Mouse (Mus musculus) stomach, postnatal 0 days (tissue): ENCODE data around the gene Mepe. TPM values are rescaled to one million over a fixed set of nuclear protein-coding genes. Genes with fewer than 3 reads are reported as not detected.

ENCODE experiments used
- ATAC-seq: fragments of 200-750 bp; cut with Nextera tagmentation; 2 replicates; pipeline ENCODE4 v1.8.0; 2017; ENCODE audit not compliant: low FRiP score, low TSS enrichment
- DNase-seq: peaks from one replicate; pipeline ENCODE4 v3.0.0-alpha.2; 2016; ENCODE audit warnings: low spot score
- H3K27ac ChIP-seq: fragments of 300-500 bp; sonication (generic); replicated peaks from 2 replicates; pipeline ENCODE4 v1.5.1; 2014; ENCODE audit warnings: mild to moderate bottlenecking, control low read depth
- H3K27me3 ChIP-seq: fragments of 300-500 bp; sonication (generic); 2 replicates; pipeline ENCODE4 v1.6.1; 2014; ENCODE audit warnings: low read length; ENCODE audit not compliant: control insufficient read depth, insufficient read depth
- H3K36me3 ChIP-seq: fragments of 300-500 bp; sonication (generic); 2 replicates; pipeline ENCODE4 v1.6.1; 2014; ENCODE audit warnings: low read length, mixed read lengths; ENCODE audit not compliant: control insufficient read depth, insufficient read depth
- H3K4me1 ChIP-seq: fragments of 300-500 bp; sonication (generic); replicated peaks from 2 replicates; pipeline ENCODE4 v1.6.1; 2014; ENCODE audit warnings: antibody characterized with exemption; ENCODE audit not compliant: control insufficient read depth, insufficient read depth
- H3K4me2 ChIP-seq: fragments of 300-500 bp; sonication (generic); replicated peaks from 2 replicates; pipeline ENCODE4 v1.6.1; 2014; ENCODE audit warnings: low read depth, mild to moderate bottlenecking, control low read depth, moderate library complexity
- H3K4me3 ChIP-seq: fragments of 300-500 bp; sonication (generic); 2 replicates; pipeline ENCODE4 v1.5.1; 2014; ENCODE audit warnings: low read depth, low read length, control low read depth
- H3K9ac ChIP-seq: fragments of 300-500 bp; sonication (generic); 2 replicates; pipeline ENCODE4 v1.6.1; 2014; ENCODE audit warnings: mild to moderate bottlenecking, low read length, control low read depth, mixed read lengths
- H3K9me3 ChIP-seq: fragments of 300-500 bp; sonication (generic); 2 replicates; pipeline ENCODE4 v1.6.1; 2016; ENCODE audit warnings: low read length; ENCODE audit not compliant: control insufficient read depth
- CTCF ChIP-seq: IDR thresholded peaks from 2 replicates; pipeline ENCODE4 v1.5.1; 2016; ENCODE audit warnings: antibody characterized with exemption, low read depth, mild to moderate bottlenecking, moderate library complexity
- EP300 ChIP-seq: optimal IDR thresholded peaks from 2 replicates; pipeline ENCODE3; 2016; ENCODE audit warnings: antibody characterized with exemption
- WGBS: fragments of 180-500 bp; shearing (Covaris S2); extraction: QIAGEN DNeasy Blood & Tissue Kit; methylation state at CpG from one replicate; pipeline ENCODE4 v1.1.7; 2014; 5-methylcytosine and 5-hydroxymethylcytosine counted together
- polyA plus RNA-seq: library from polyadenylated mRNA; unstranded; fragments of >200 nt; fragmentation: Nextera tagmentation; extraction: Ambion mirVana; gene quantifications from 2 replicates; pipeline ENCODE4 v1.2.1, GENCODE M21; 2015

Mepe gene
- polyA plus RNA-seq, 1 experiment from 2014 or later, result not detected

GRCm38 (mm10) chr5:104327876-104328275 is 2.7 kb downstream of the Mepe start:
- H3K27ac ChIP-seq, result no peak overlapping the region
- no peak overlapping the region for H3K9ac ChIP-seq
- no peaks in the 10 kb centered on the region for H3K4me1 ChIP-seq
- TF ChIP-seq EP300 (no peak), CTCF (no peak)
- no peaks in the 10 kb centered on the region for H3K36me3 ChIP-seq
- ATAC-seq, result no peak
- no peak for DNase-seq
- no peak overlapping the region for H3K4me3 ChIP-seq
- no peaks in the 10 kb centered on the region for H3K9me3 ChIP-seq
- no peaks in the 10 kb centered on the region for H3K27me3 ChIP-seq
- H3K4me2 ChIP-seq, result no peak overlapping the region

- TF ChIP-seq CTCF (no peak), EP300 (no peak)
- Histone ChIP-seq H3K36me3 (no peaks in the 10 kb centered on the region), H3K27ac (no peak overlapping the region), H3K9me3 (no peaks in the 10 kb centered on the region), H3K4me2 (no peak overlapping the region), H3K4me3 (no peak overlapping the region), H3K4me1 (no peaks in the 10 kb centered on the region), H3K27me3 (no peaks in the 10 kb centered on the region), H3K9ac (no peak overlapping the region)
- no peak for DNase-seq
- 77% methylated on average over 4 of the region's 4 CpGs for WGBS
- no peak for ATAC-seq
These were observed 3.3 kb downstream of the Mepe start for GRCm38 (mm10) chr5:104328317-104328850.

- no peak overlapping the region for H3K9ac ChIP-seq
- no peaks in the 10 kb centered on the region for H3K36me3 ChIP-seq
- no peaks in the 10 kb centered on the region for H3K4me1 ChIP-seq
- H3K4me2 ChIP-seq, result no peak overlapping the region
- ATAC-seq (no peak), DNase-seq (no peak)
- H3K4me3 ChIP-seq, result no peak overlapping the region
- H3K27me3 ChIP-seq, result no peaks in the 10 kb centered on the region
- no peaks in the 10 kb centered on the region for H3K9me3 ChIP-seq
- TF ChIP-seq CTCF (no peak), EP300 (no peak)
- 67% methylated on average over 5 of the region's 5 CpGs for WGBS
- no peak overlapping the region for H3K27ac ChIP-seq
These were observed 4.3 kb downstream of the Mepe start for GRCm38 (mm10) chr5:104329381-104329780.

GRCm38 (mm10) chr5:104330088-104330487 is 5.0 kb downstream of the Mepe start:
- Histone ChIP-seq H3K4me3 (no peak overlapping the region), H3K4me2 (no peak overlapping the region), H3K27ac (no peak overlapping the region), H3K4me1 (no peaks in the 10 kb centered on the region), H3K9ac (no peak overlapping the region), H3K27me3 (no peaks in the 10 kb centered on the region), H3K36me3 (no peaks in the 10 kb centered on the region), H3K9me3 (no peaks in the 10 kb centered on the region)
- TF ChIP-seq EP300 (no peak), CTCF (no peak)
- WGBS, result 50% methylated on average over 5 of the region's 5 CpGs
- ATAC-seq, result no peak
- DNase-seq, result no peak

GRCm38 (mm10) chr5:104332296-104332695 is 7.2 kb downstream of the Mepe start:
- no peaks in the 10 kb centered on the region for H3K27me3 ChIP-seq
- no peak for TF ChIP-seq CTCF
- TF ChIP-seq EP300, result no peak
- H3K9ac ChIP-seq, result no peak overlapping the region
- H3K36me3 ChIP-seq, result no peaks in the 10 kb centered on the region
- ATAC-seq (no peak), DNase-seq (no peak)
- no peak overlapping the region for H3K27ac ChIP-seq
- H3K4me3 ChIP-seq, result no peak overlapping the region
- H3K4me1 ChIP-seq, result no peaks in the 10 kb centered on the region
- no peaks in the 10 kb centered on the region for H3K9me3 ChIP-seq
- 34% methylated on average over 3 of the region's 3 CpGs for WGBS
- no peak overlapping the region for H3K4me2 ChIP-seq

- H3K9ac ChIP-seq, result no peak overlapping the region
- H3K4me2 ChIP-seq, result no peak overlapping the region
- DNase-seq, result peak; percentile 55
- TF ChIP-seq CTCF (peak; percentile 93), EP300 (no peak)
- 28% methylated on average over 7 of the region's 7 CpGs for WGBS
- H3K27me3 ChIP-seq, result no peaks in the 10 kb centered on the region
- H3K36me3 ChIP-seq, result no peaks in the 10 kb centered on the region
- H3K4me3 ChIP-seq, result no peak overlapping the region
- H3K27ac ChIP-seq, result no peak overlapping the region
- H3K9me3 ChIP-seq, result no peaks in the 10 kb centered on the region
- H3K4me1 ChIP-seq, result no peaks in the 10 kb centered on the region
- peak; percentile 60 for ATAC-seq
These were observed 8.1 kb downstream of the Mepe start for GRCm38 (mm10) chr5:104333231-104333640.
